Mouse (Mus musculus): ENCODE data around the gene Gmds.
A peak's percentile ranks its signal among the peaks of the same experiment; 100 is the strongest.

The Gmds gene

GRCm38 (mm10) chr13:32034139-32034538 is 304.4 kb downstream of the Gmds start:
- DNase-seq (ENCODE audit: low read depth, low spot score), result no peak

GRCm38 (mm10) chr13:32026226-32026975 is 312.1 kb downstream of the Gmds start:
- no peak for DNase-seq (ENCODE audit: low read depth, low spot score)

- no peak for DNase-seq (ENCODE audit: low read depth, low spot score)
These were observed 313.7 kb downstream of the Gmds start for GRCm38 (mm10) chr13:32024822-32025221.

- no peak for DNase-seq (ENCODE audit: low read depth, low spot score)
These were observed 317.9 kb downstream of the Gmds start for GRCm38 (mm10) chr13:32020455-32021249.

- no peak for DNase-seq (ENCODE audit: low read depth, low spot score)
These were observed 319.3 kb downstream of the Gmds start for GRCm38 (mm10) chr13:32019256-32019620.

- no peak for DNase-seq (ENCODE audit: low read depth, low spot score)
These were observed 319.9 kb downstream of the Gmds start for GRCm38 (mm10) chr13:32018518-32019255.

- peak; percentile 6 for DNase-seq (ENCODE audit: low read depth, low spot score)
These were observed 329.7 kb downstream of the Gmds start for GRCm38 (mm10) chr13:32008802-32009201.

- DNase-seq (ENCODE audit: low read depth, low spot score), result no peak
These were observed 330.4 kb downstream of the Gmds start for GRCm38 (mm10) chr13:32008116-32008641.

- DNase-seq (ENCODE audit: low read depth, low spot score), result no peak
These were observed 345.1 kb downstream of the Gmds start for GRCm38 (mm10) chr13:31993391-31993790.

- DNase-seq (ENCODE audit: low read depth, low spot score), result no peak
These were observed 345.9 kb downstream of the Gmds start for GRCm38 (mm10) chr13:31992409-31993201.

- no peak for DNase-seq (ENCODE audit: low read depth, low spot score)
These were observed 357.3 kb downstream of the Gmds start for GRCm38 (mm10) chr13:31981198-31981597.

GRCm38 (mm10) chr13:31978126-31978525 is 360.4 kb downstream of the Gmds start:
- DNase-seq (ENCODE audit: low read depth, low spot score), result no peak

GRCm38 (mm10) chr13:31974751-31975479 is 363.6 kb downstream of the Gmds start:
- DNase-seq (ENCODE audit: low read depth, low spot score), result peak; percentile 4

GRCm38 (mm10) chr13:31971040-31971501 is 367.5 kb downstream of the Gmds start:
- no peak for DNase-seq (ENCODE audit: low read depth, low spot score)

- no peak for DNase-seq (ENCODE audit: low read depth, low spot score)
These were observed 370.3 kb downstream of the Gmds start for GRCm38 (mm10) chr13:31968272-31968671.

- DNase-seq (ENCODE audit: low read depth, low spot score), result no peak
These were observed 371.5 kb downstream of the Gmds start for GRCm38 (mm10) chr13:31966931-31967532.

GRCm38 (mm10) chr13:31960514-31960913 is 378.0 kb downstream of the Gmds start:
- DNase-seq (ENCODE audit: low read depth, low spot score), result no peak

GRCm38 (mm10) chr13:31958346-31959335 is 379.9 kb downstream of the Gmds start:
- peak; percentile 21 for DNase-seq (ENCODE audit: low read depth, low spot score)

- DNase-seq (ENCODE audit: low read depth, low spot score), result peak; percentile 70
These were observed 382.0 kb downstream of the Gmds start for GRCm38 (mm10) chr13:31956584-31956983.
